Mouse (Mus musculus): ENCODE data around the gene Gm19426. TPM values are rescaled to one million over a fixed set of nuclear protein-coding genes. Genes with fewer than 3 reads are reported as not detected.

Gene Gm19426
- polyA plus RNA-seq (2012; rRNA removed) (1.1 and 1.8 TPM in 2 replicates), polyA plus RNA-seq (2014; fragmentation: Nextera tagmentation; extraction: Ambion mirVana) (0.98 and 1.1 TPM in 2 replicates)

- H3K9ac ChIP-seq (replicated peaks), result peak within 1 kb of the TSS; percentile 82
- peaks cover 3% of the 10 kb centered on the region; the same call in 1 of the 2 replicates for H3K27me3 ChIP-seq (ENCODE audit: control insufficient read depth, insufficient read depth, low read length)
- DNase-seq (ENCODE audit: low read depth in 3 of 3, low spot score in 3 of 3), result peak in 1 of 3 experiments; percentile 62
- H3K36me3 ChIP-seq (replicated peaks; ENCODE audit: control insufficient read depth, insufficient read depth, low read depth), result peaks cover 24% of the 10 kb centered on the region
- H3K9me3 ChIP-seq (ENCODE audit: control insufficient read depth, low read length), result no peaks in the 10 kb centered on the region
- H3K27ac ChIP-seq, result peak within 1 kb of the TSS; percentile 46
- H3K4me2 ChIP-seq (ENCODE audit: low read depth), result peak within 1 kb of the TSS; percentile 86
- under 1% methylated on average over 25 of the region's 25 CpGs for WGBS (ENCODE audit: insufficient replicate concordance)
- peak; percentile 75 for ATAC-seq (ENCODE audit: insufficient read depth)
- TF ChIP-seq CTCF (IDR thresholded peaks at IDR 0.05; ENCODE audit: low read depth) (no peak), EP300 (IDR thresholded peaks at IDR 0.05; ENCODE audit: low read depth) (no peak)
- peak within 1 kb of the TSS; percentile 72 for H3K4me3 ChIP-seq (ENCODE audit: insufficient read depth in 1 of 2, low read depth in 2 of 2, low read length in 2 of 2)
- H3K4me1 ChIP-seq (replicated peaks; ENCODE audit: control insufficient read depth in 2 of 2, insufficient read depth in 2 of 2, low read length in 1 of 2), result peaks cover 14 to 43% of the 10 kb centered on the region in 2 experiments
Measured at GRCm38 (mm10) chr2:84743561-84743960, at the start of gene Gm19426. Gene Gm19426 (minus strand): TSS chr2:84743655.

DNA sequence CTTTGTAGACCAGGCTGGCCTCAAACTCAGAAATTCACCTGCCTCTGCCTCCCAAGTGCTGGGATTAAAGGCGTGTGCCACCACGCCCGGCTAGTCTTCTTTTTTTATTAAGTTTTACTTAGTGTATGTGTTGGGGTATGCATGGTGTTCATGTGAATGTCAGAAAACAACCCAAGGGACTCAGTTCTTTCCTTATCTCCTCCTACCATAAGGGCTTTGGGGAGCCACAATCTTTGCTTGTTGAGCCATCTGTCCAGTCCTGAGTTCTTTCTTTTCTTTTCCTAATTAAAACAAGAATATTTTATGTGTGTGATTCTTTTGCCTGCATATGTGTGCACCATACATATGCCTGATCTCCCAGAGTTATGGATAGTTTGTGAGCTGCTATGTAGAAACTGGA, 49.7 kb upstream of the Gm19426 start:
- Histone ChIP-seq H3K4me2 (ENCODE audit: low read depth) (peak overlapping the region; percentile 41), H3K4me1 (replicated peaks; ENCODE audit: control insufficient read depth in 2 of 2, insufficient read depth in 2 of 2, low read length in 1 of 2) (peaks cover 28 to 30% of the 10 kb centered on the region in 2 experiments), H3K9me3 (ENCODE audit: control insufficient read depth, low read length) (no peaks in the 10 kb centered on the region), H3K36me3 (replicated peaks; ENCODE audit: control insufficient read depth, insufficient read depth, low read depth) (no peaks in the 10 kb centered on the region), H3K27ac (peak overlapping the region; percentile 70), H3K9ac (replicated peaks) (no peak overlapping the region; the same call in 1 of the 2 replicates), H3K4me3 (ENCODE audit: insufficient read depth in 1 of 2, low read depth in 2 of 2, low read length in 2 of 2) (no peak overlapping the region), H3K27me3 (ENCODE audit: control insufficient read depth, insufficient read depth, low read length) (peaks cover 3% of the 10 kb centered on the region)
- peak in 2 of 3 experiments; percentile 59 for DNase-seq (ENCODE audit: low read depth in 3 of 3, low spot score in 3 of 3)
- TF ChIP-seq CTCF (IDR thresholded peaks at IDR 0.05; ENCODE audit: low read depth) (no peak), EP300 (IDR thresholded peaks at IDR 0.05; ENCODE audit: low read depth) (peak; percentile 81)
- ATAC-seq (ENCODE audit: insufficient read depth), result peak; percentile 68
- WGBS (ENCODE audit: insufficient replicate concordance), result 41% methylated on average over 3 of the region's 3 CpGs

DNA sequence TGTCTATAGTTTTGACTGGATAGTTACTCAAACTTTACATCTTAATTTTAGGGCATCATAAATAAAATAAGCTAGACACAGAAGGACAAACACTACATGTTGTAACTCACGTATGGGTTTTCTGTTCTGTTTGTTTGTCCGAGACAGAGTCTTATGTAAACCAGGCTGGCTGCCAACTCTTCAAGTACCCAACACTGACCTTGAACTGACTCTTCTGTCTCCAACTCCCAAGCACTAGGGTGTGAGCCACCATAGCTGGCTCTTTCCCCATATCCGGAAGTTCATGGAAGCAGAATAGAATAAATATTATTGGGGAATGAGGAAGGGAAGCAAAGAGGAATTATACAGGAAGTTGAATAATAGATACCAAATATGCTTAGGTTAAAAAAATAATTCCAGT, 49.1 kb upstream of the Gm19426 start:
- ATAC-seq (ENCODE audit: insufficient read depth) (no peak), DNase-seq (ENCODE audit: low read depth in 3 of 3, low spot score in 3 of 3) (no peak)
- Histone ChIP-seq H3K9ac (replicated peaks) (no peak overlapping the region), H3K9me3 (ENCODE audit: control insufficient read depth, low read length) (no peaks in the 10 kb centered on the region), H3K4me1 (replicated peaks; ENCODE audit: control insufficient read depth in 2 of 2, insufficient read depth in 2 of 2, low read length in 1 of 2) (peaks cover 23 to 24% of the 10 kb centered on the region in 2 experiments), H3K4me2 (ENCODE audit: low read depth) (peak overlapping the region; percentile 1; the same call in 1 of the 2 replicates), H3K27ac (no peak overlapping the region), H3K27me3 (ENCODE audit: control insufficient read depth, insufficient read depth, low read length) (peaks cover 9% of the 10 kb centered on the region), H3K4me3 (ENCODE audit: insufficient read depth in 1 of 2, low read depth in 2 of 2, low read length in 2 of 2) (peak overlapping the region in 1 of 2 experiments; percentile 13; a peak in 1 of 4 replicates), H3K36me3 (replicated peaks; ENCODE audit: control insufficient read depth, insufficient read depth, low read depth) (no peaks in the 10 kb centered on the region)
- TF ChIP-seq EP300 (IDR thresholded peaks at IDR 0.05; ENCODE audit: low read depth) (no peak), CTCF (IDR thresholded peaks at IDR 0.05; ENCODE audit: low read depth) (no peak)
- 73% methylated on average over 3 of the region's 3 CpGs for WGBS (ENCODE audit: insufficient replicate concordance)

- Histone ChIP-seq H3K36me3 (replicated peaks; ENCODE audit: control insufficient read depth, insufficient read depth, low read depth) (no peaks in the 10 kb centered on the region), H3K4me2 (ENCODE audit: low read depth) (no peak overlapping the region), H3K4me3 (ENCODE audit: insufficient read depth in 1 of 2, low read depth in 2 of 2, low read length in 2 of 2) (no peak overlapping the region), H3K9ac (replicated peaks) (no peak overlapping the region), H3K27me3 (ENCODE audit: control insufficient read depth, insufficient read depth, low read length) (peaks cover 9% of the 10 kb centered on the region), H3K4me1 (replicated peaks; ENCODE audit: control insufficient read depth in 2 of 2, insufficient read depth in 2 of 2, low read length in 1 of 2) (peaks cover 20 to 22% of the 10 kb centered on the region in 2 experiments), H3K27ac (no peak overlapping the region), H3K9me3 (ENCODE audit: control insufficient read depth, low read length) (no peaks in the 10 kb centered on the region)
- ATAC-seq (ENCODE audit: insufficient read depth), result no peak
- 52% methylated on average over 9 of the region's 9 CpGs for WGBS (ENCODE audit: insufficient replicate concordance)
- no peak for TF ChIP-seq CTCF (IDR thresholded peaks at IDR 0.05; ENCODE audit: low read depth)
- no peak for DNase-seq (ENCODE audit: low read depth in 3 of 3, low spot score in 3 of 3)
Measured at GRCm38 (mm10) chr2:84790418-84790817, 47.0 kb upstream of the Gm19426 start.

GRCm38 (mm10) chr2:84788316-84788715, 44.9 kb upstream of the Gm19426 start:
- DNase-seq (ENCODE audit: low read depth in 3 of 3, low spot score in 3 of 3) (no peak), ATAC-seq (ENCODE audit: insufficient read depth) (no peak)
- no peak overlapping the region for H3K27ac ChIP-seq
- H3K4me3 ChIP-seq (ENCODE audit: insufficient read depth in 1 of 2, low read depth in 2 of 2, low read length in 2 of 2), result no peak overlapping the region
- no peak overlapping the region for H3K4me2 ChIP-seq (ENCODE audit: low read depth)
- H3K9me3 ChIP-seq (ENCODE audit: control insufficient read depth, low read length), result no peaks in the 10 kb centered on the region
- no peak for TF ChIP-seq EP300 (IDR thresholded peaks at IDR 0.05; ENCODE audit: low read depth)
- no peak for TF ChIP-seq CTCF (IDR thresholded peaks at IDR 0.05; ENCODE audit: low read depth)
- 40% methylated on average over 3 of the region's 3 CpGs for WGBS (ENCODE audit: insufficient replicate concordance)
- H3K4me1 ChIP-seq (replicated peaks; ENCODE audit: control insufficient read depth in 2 of 2, insufficient read depth in 2 of 2, low read length in 1 of 2), result peaks cover 12 to 14% of the 10 kb centered on the region in 2 experiments
- H3K9ac ChIP-seq (replicated peaks), result no peak overlapping the region
- peaks cover 9% of the 10 kb centered on the region for H3K27me3 ChIP-seq (ENCODE audit: control insufficient read depth, insufficient read depth, low read length)
- no peaks in the 10 kb centered on the region for H3K36me3 ChIP-seq (replicated peaks; ENCODE audit: control insufficient read depth, insufficient read depth, low read depth)
